ENCODE assay signal across 8 mouse cellular contexts in the genomic region with DNA sequence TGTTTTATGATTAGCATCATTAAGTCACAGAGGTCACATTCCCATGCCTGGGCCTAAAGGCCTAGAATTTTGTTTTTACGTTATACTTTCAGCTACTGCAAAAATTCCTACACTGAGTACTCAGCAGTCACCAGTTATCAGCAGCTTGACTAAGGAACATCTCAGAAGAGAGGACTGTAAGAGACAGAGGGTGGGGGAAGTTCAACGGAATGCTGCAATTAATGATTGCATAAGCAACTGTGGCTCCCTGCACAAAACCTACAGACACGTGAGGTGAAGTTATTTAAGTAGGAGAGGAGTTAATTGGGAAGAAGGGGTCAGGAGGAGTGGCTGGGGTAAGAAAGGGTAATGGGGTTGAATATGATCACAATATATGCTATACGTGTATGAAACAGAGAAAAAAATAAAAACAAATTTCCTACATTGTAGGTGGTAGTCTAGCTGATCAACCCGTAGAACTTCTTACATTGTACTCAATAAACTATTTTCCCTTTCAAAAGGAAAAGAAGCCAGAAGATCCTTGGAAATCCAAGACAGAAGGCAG. TPM values are rescaled to one million over a fixed set of nuclear protein-coding genes. Genes with fewer than 3 reads are reported as not detected.
DNase-seq lines count a peak whose midpoint lies in the region; ATAC-seq and TF ChIP-seq lines count a peak whose summit lies in the region.

No protein-coding gene starts in this region.

- peaks cover 5% of the 10 kb centered on the region; the same call in 1 of the 2 replicates for H3K4me1 ChIP-seq in kidney, embryonic 14.5 days (ENCODE audit: control insufficient read depth, insufficient read depth, low read length)
- peaks cover 17% of the 10 kb centered on the region for H3K4me1 ChIP-seq in embryonic facial prominence, embryonic 10.5 days
- peaks cover 8% of the 10 kb centered on the region for H3K4me1 ChIP-seq in limb, embryonic 10.5 days

- H3K4me3 ChIP-seq in kidney, embryonic 14.5 days (ENCODE audit: low read length): peak overlapping the region; percentile 74
- peak overlapping the region; percentile 81 for H3K4me3 ChIP-seq in embryonic facial prominence, embryonic 10.5 days
- H3K4me3 ChIP-seq in limb, embryonic 10.5 days: peak overlapping the region; percentile 87
- H3K4me3 ChIP-seq in myocyte: peak overlapping the region; percentile 60

- no peaks in the 10 kb centered on the region for H3K27me3 ChIP-seq in kidney, embryonic 14.5 days (ENCODE audit: control insufficient read depth, insufficient read depth, low read length)
- H3K27me3 ChIP-seq in embryonic facial prominence, embryonic 10.5 days (replicated peaks; ENCODE audit: low read depth, poor library complexity, severe bottlenecking): no peaks in the 10 kb centered on the region
- H3K27me3 ChIP-seq in limb, embryonic 10.5 days (ENCODE audit: low read depth, poor library complexity, severe bottlenecking): no peaks in the 10 kb centered on the region
- H3K27me3 ChIP-seq in myocyte (ENCODE audit: control insufficient read depth, insufficient read depth, insufficient read length): no peaks in the 10 kb centered on the region

- TF ChIP-seq POLR2A in myocyte (IDR thresholded peaks at IDR 0.05; ENCODE audit: insufficient read length, low read depth): no peak

- peak overlapping the region; percentile 13; the same call in 1 of the 2 replicates for H3K4me2 ChIP-seq in kidney, embryonic 14.5 days (replicated peaks; ENCODE audit: low read depth, low read length)
- H3K4me2 ChIP-seq in myocyte (ENCODE audit: low read depth): peak overlapping the region; percentile 28

- no peak overlapping the region for H3K9ac ChIP-seq in kidney, embryonic 14.5 days (ENCODE audit: low read depth, low read length)

- H3ac ChIP-seq in myocyte (ENCODE audit: control insufficient read depth, insufficient read length): peak overlapping the region; percentile 72

- 53% methylated on average over 5 of the region's 5 CpGs for WGBS in kidney, embryonic 14.5 days
- 44% methylated on average over 5 of the region's 5 CpGs for WGBS in embryonic facial prominence, embryonic 10.5 days
- 51% methylated on average over 5 of the region's 5 CpGs for WGBS in limb, embryonic 10.5 days

- ATAC-seq in kidney, embryonic 14.5 days (ENCODE audit: low FRiP score, low TSS enrichment): no peak; the same call in 1 of the 2 replicates

- peaks cover 34% of the 10 kb centered on the region for H3K79me2 ChIP-seq in myocyte (ENCODE audit: control insufficient read depth, insufficient read depth)

- no peaks in the 10 kb centered on the region for H3K9me3 ChIP-seq in kidney, embryonic 14.5 days (ENCODE audit: control insufficient read depth, low read length)
- no peaks in the 10 kb centered on the region for H3K9me3 ChIP-seq in embryonic facial prominence, embryonic 10.5 days
- H3K9me3 ChIP-seq in limb, embryonic 10.5 days (replicated peaks): no peaks in the 10 kb centered on the region

- H3K36me3 ChIP-seq in kidney, embryonic 14.5 days (ENCODE audit: control insufficient read depth, insufficient read depth, low read length): no peaks in the 10 kb centered on the region
- H3K36me3 ChIP-seq in embryonic facial prominence, embryonic 10.5 days (replicated peaks): 0 out of 2 replicates have a peak, but pooled peaks cover 4% of the 10 kb centered on the region
- H3K36me3 ChIP-seq in limb, embryonic 10.5 days: peaks cover 8% of the 10 kb centered on the region; the same call in 1 of the 2 replicates
- H3K36me3 ChIP-seq in myocyte (ENCODE audit: control insufficient read depth, insufficient read depth): no peaks in the 10 kb centered on the region

- no peak for DNase-seq in kidney, postnatal 14 days
- DNase-seq in embryonic facial prominence, embryonic 10.5 days (ENCODE audit: low spot score): no peak
- DNase-seq in limb, embryonic 10.5 days (ENCODE audit: low spot score): no peak
- no peak for DNase-seq in testis, postnatal 14 days (ENCODE audit: low spot score)
- DNase-seq in urinary bladder, postnatal 14 days (ENCODE audit: low spot score): no peak
- DNase-seq in layer of hippocampus, postnatal 10 days (ENCODE audit: low spot score in 2 of 2): no peak

- H3K27ac ChIP-seq in kidney, embryonic 14.5 days (ENCODE audit: low read depth, low read length): no peak overlapping the region
- peak overlapping the region; percentile 25 for H3K27ac ChIP-seq in embryonic facial prominence, embryonic 10.5 days (replicated peaks)
- H3K27ac ChIP-seq in limb, embryonic 10.5 days: peak overlapping the region; percentile 92; the same call in 1 of the 2 replicates

TF ChIP-seq in myocyte, 11 proteins besides CTCF, POLR2A, EP300 and RAD21:
- TF ChIP-seq SRF (IDR thresholded peaks at IDR 0.05; ENCODE audit: control insufficient read depth, insufficient read length, low read depth): no peak
- TF ChIP-seq MAX (IDR thresholded peaks at IDR 0.05; ENCODE audit: low read depth): no peak
- TF ChIP-seq CEBPB (IDR thresholded peaks at IDR 0.05; ENCODE audit: insufficient read depth, poor library complexity, severe bottlenecking): no peak
TF ChIP-seq in myocyte: peak in this region for 0.

RNA-seq across cellular contexts. Expression of a gene that starts 0.4 kb away (rescaled TPM):
- 40.7 and 49.3 TPM in 2 replicates for polyA plus RNA-seq in kidney, embryonic 14.5 days (2014; fragmentation: Nextera tagmentation; extraction: Ambion mirVana)
- 48.0 and 48.2 TPM in 2 replicates for polyA plus RNA-seq in embryonic facial prominence, embryonic 10.5 days (2016; fragmentation: Nextera tagmentation; extraction: Ambion mirVana)
- polyA plus RNA-seq in limb, embryonic 10.5 days (2016; fragmentation: Nextera tagmentation; extraction: Ambion mirVana): 40.1 and 43.2 TPM in 2 replicates
- 7.6 TPM for polyA plus RNA-seq in myocyte (2012; fragmentation: generic; extraction: Trizol)
- total RNA-seq in layer of hippocampus, postnatal 10 days (2021): 10 to 100 TPM; 34.7 to 42.6 TPM
